Mouse (Mus musculus) hindlimb bud, embryonic 11.5 days (tissue): Measurements from ENCODE around the gene Sub1.

Experiments used
- DNase-seq: peaks from one replicate; pipeline ENCODE4 v3.0.0-alpha.2; 2012; ENCODE audit warnings: low read depth, low spot score; ENCODE audit errors: extremely low spot score

Sub1 gene

DNA sequence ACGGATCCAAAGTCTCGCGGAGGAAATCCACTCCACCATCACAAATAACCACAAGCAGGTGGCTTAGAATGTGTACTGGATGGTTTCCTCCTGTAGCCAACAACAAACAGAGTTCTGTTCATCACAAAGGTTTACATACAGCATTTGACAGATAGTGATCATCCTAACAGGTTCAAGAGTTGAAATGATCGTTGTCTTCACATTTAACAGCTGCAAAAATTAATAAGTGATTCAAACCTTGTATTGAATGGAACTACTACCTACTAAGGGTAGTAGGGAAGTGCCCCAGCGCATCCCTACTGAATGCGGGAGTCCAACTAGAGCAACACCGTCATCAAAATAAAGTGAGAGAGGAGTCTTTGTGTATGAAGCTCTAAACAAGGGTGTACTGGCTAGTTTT lies at the start of gene Sub1:
Gene Sub1, minus strand, starts transcription at position 101 of the 400 bp plus-strand sequence.
- DNase-seq = no peak

DNA sequence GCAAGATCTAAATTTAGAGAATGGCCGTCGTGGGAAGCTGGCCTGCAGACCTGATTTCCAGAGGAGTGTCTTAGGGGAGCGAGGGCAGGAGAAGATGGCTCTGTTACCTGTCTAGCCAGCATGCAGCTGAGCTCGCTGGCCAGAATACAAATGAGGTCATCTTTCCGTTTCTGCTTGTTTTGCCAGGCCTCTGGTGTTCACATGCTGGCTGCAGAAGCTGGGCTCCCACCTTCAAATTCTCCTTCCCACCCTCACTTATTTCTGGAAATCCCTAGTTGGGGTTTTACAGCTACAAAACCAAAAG lies 43.6 kb upstream of the Sub1 start:
- DNase-seq = no peak

DNA sequence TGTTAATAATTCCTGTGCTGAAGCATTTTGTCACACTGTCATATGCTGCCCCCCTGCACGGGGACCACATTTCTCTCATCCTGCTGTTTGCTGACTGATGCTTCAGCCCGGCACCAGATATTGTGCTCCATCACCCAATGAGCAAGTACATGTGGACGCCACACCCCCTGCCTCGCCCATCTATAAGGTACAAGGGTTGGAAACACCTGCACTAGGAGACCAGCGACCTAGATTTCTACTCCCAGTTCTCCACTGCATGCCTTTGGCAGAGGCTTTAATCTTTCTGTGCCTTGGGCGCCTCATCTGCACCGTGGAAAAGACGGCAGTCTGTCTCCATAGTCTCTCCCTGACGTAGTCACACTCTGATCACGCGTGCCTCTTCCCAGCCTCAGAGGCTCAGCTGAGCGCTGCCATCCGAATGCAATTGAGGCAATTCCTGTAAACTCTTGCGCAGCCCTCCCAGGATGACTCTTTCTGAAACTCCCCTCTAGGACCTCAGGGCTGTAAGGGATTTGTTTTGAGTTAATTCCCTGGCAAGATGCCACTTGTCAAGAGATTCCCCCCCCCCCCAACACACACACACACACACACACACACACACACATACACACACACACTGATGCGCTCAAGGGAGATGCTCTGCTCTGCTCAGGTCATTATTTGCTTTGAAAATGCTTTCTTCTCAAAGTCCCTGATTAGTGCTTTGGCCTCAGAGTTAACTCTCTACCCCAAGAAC lies 43.1 kb upstream of the Sub1 start:
- no peak for DNase-seq

DNA sequence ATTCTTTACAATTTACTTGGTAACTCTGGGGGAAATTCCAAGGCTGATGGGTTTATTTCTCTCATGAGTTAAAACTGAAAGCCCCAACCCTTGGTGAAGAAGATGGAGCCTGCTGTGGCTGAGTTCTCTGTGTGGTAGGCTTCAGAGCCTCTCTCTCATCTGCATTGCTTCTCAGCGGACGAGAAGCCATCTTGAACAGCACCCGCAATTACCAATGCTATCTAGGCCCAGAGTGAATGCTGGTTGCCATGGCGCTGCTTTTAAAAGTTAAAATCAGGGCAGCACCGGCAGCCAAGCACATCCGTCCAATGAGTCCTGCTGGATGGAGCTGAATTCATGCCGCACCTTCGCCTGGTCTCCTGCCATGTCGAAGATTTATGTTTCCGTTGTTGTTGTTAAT lies 42.5 kb upstream of the Sub1 start:
- DNase-seq = no peak

- no peak for DNase-seq
Measured at GRCm38 (mm10) chr15:12037866-12038625, 41.3 kb upstream of the Sub1 start.

DNA sequence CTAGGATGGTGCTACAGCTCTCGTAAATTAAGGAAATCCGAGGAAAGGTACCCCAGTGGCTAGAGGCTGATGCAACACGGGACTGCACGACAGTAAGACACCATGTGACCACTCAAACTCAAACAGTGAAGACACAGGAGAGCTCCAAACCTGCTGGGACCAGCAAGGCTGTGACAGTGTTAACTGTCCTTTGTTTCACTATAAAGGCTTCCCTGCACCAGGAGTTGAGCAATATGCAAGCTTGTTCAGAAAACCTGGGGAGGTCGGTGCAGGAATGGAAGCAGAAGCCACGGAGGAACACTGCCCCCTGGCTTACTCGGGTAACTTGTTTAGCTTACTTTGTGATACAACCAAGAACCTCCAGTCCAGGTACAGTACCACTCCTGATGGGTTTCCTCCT lies 40.4 kb upstream of the Sub1 start:
- DNase-seq = no peak

DNA sequence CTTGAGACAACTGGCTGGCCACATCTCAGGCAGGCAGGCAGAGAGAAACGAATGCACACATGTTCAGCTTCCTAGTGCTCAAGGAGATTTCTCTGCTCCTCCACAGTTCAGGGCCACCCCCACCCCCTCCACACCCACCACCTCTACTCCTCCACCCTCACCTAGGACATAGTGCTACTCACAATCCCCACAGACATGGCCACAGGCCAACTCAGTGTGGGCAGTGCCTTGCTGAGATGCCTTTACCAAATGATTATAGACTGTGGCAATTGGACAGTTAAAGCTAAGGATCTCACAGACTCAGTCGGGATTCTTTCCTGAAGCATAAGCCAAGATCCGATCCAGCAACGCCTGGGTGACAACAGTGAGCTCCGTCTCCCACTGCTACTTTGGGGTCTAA lies 39.9 kb upstream of the Sub1 start:
- DNase-seq = no peak

GRCm38 (mm10) chr15:12034317-12034716 lies 37.5 kb upstream of the Sub1 start:
- no peak for DNase-seq

GRCm38 (mm10) chr15:12033155-12033554 lies 36.4 kb upstream of the Sub1 start:
- DNase-seq = no peak

DNA sequence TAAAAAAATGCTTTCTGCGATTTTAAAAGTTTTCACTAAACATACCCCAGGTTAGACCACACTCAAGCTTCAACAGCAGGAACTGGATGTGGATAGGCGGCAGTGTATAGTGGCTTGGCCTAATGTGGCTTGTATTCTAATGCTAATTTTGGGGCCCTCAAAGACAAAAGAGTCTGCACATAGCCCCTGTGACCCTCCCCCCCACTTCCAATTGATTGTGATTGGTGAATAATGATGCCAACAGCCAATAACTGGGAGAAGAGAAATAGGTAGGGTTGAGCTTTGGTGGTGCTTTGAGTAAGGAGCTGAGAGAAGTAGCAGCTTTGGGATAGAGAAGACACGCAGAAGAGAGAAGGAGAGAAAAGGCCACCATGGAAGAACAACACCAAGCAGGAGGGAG lies 35.7 kb upstream of the Sub1 start:
- no peak for DNase-seq

DNA sequence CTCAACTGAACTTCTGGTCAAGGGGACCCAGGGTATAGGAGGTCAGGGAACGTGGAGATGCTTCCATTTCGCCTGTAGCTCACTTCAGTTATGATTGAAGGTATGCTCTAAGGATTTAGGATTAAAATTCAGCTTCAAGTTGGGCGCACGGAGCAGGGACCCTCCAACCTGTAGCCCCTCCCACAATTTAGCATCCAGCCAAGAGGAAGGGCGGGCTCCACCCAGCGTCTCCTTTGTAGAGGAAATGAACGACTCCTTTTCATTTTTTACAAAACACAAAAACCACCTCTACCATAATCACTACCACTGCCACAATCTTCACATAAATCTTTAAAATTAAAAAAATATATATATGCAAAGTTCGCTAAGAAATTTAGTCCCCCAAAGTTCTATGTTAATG lies 35.1 kb upstream of the Sub1 start:
- no peak for DNase-seq

GRCm38 (mm10) chr15:12030221-12030620 lies 33.4 kb upstream of the Sub1 start:
- no peak for DNase-seq

- DNase-seq = no peak
Measured at GRCm38 (mm10) chr15:12027807-12028206, 31.0 kb upstream of the Sub1 start.

- no peak for DNase-seq
Measured at GRCm38 (mm10) chr15:12026932-12027450, 30.2 kb upstream of the Sub1 start.

- DNase-seq = no peak
Measured at GRCm38 (mm10) chr15:12026026-12026425, 29.2 kb upstream of the Sub1 start.

- no peak for DNase-seq
Measured at GRCm38 (mm10) chr15:12025341-12025740, 28.6 kb upstream of the Sub1 start.

DNA sequence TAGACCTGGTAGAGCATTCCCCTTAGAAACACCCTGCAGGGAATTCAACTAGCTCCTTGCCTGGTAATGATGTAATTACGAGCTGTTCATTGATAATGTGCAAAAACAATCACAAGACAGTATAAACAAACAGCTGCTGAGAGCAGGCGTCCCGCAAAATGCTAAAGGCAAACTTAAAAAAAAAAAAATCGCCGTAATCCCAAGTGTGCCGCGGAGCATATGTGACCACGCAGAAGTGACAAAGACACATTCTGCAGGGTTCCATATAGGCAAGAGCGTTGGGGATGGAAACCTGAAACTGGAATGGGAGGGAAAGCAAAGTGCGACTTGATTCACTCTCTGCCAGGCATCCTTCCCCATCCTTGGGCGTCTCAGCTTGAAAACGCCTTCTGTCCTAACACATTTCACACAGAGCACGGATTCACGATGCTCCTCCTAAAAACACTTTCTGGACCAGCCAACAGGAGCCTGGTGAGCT lies 28.0 kb upstream of the Sub1 start:
- no peak for DNase-seq

DNA sequence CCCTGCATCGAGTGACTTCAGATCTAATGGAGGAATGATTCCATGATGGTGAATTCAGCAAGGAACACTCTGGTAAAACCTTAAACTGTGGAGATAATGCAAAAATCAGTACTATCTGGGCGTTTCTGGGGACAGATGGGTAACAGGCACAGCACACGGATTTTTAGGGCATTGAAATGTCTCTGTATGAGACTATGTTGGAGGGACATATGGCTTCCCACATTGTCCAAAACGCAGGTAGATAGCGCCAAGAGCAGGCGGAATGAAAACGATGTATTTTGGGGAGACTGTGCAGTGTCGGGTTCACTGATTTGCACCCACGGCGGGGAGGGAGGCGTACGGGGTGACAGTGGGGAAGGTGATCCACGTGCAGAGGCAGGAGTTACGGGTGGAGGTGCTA lies 22.7 kb upstream of the Sub1 start:
- DNase-seq = no peak

DNA sequence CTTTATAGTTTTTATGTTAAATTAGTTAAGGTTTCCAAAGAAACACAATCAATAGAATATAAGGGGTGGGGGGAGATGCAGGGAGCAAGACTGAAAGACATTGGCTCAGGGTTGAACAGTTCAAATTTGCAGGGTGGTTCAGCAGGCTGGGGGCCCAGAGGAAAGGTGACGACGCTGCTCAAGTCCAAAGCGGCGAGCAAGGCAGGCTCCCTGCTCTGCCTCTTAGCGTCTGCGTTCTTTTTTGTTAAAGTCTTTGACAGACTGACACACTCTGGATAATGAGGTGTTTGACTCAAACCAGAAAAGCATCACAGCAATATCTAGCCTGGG lies 21.6 kb upstream of the Sub1 start:
- DNase-seq = no peak

GRCm38 (mm10) chr15:12017700-12018427 lies 21.1 kb upstream of the Sub1 start:
- DNase-seq = no peak

GRCm38 (mm10) chr15:12014197-12014905 lies 17.6 kb upstream of the Sub1 start:
- no peak for DNase-seq
